Mouse (Mus musculus): ENCODE measurements at regions not wholly inside any gene's neighbourhood (a gene's known extent, or its start where the extent isn't known, plus 50 kb on each side); places are given as distances from the start of the nearest gene placed in this dataset.

DNA sequence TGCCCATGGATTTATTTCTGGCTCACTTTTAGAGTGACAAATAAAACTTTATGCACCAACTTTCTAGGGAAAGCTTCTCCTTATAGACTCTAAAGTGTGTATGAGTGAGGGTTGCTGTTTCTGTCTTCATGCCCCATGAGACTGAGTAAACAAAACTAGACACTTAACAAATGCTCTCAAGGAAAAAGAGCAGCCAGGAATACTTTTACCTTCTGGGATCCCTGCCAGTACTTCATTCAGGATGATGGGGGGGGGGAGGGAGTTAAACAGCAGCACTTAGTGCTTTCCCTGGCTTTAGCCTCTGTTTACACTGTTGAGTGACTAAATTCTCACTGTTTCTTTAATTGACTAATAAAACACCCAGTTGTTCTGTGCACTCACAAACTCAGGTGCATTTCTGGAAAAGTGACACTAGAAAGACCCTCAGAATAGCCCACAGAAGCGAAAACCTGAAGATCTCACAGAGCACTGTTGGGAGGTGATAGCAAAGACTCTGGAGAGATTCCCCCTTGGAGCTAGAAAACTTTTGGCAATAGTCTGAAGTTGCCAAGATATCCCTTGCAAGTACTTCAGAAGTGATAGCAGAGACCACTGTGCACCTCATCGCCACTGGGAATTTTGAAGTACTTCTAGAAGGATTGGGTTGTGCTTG, 173.7 kb upstream of the Pcdh10 start:
- TF ChIP-seq MAX (IDR thresholded peaks at IDR 0.05) (no peak), CEBPB (IDR thresholded peaks at IDR 0.05; ENCODE audit: low read depth) (no peak), CTCF (IDR thresholded peaks at IDR 0.05; ENCODE audit: control insufficient read depth, insufficient read depth, insufficient read length) (no peak), USF1 (IDR thresholded peaks at IDR 0.05; ENCODE audit: low read depth) (no peak), FOSL1 (IDR thresholded peaks at IDR 0.05; ENCODE audit: insufficient read depth, low read length, poor library complexity, severe bottlenecking) (no peak), MYOG (IDR thresholded peaks at IDR 0.05; ENCODE audit: control insufficient read depth, extremely low read depth, insufficient read length) (no peak)
